Mouse (Mus musculus): ENCODE data around the gene Ugt1a9. TPM values are rescaled to one million over a fixed set of nuclear protein-coding genes. Genes with fewer than 3 reads are reported as not detected.
"Not testable (repeated sequence)": the region's sequence is repeated elsewhere in the genome, so short reads cannot be mapped to it uniquely, and the experiment has no call there.

Gene Ugt1a9
- polyA plus RNA-seq, 1 experiment from 2014 or later: not detected

DNA sequence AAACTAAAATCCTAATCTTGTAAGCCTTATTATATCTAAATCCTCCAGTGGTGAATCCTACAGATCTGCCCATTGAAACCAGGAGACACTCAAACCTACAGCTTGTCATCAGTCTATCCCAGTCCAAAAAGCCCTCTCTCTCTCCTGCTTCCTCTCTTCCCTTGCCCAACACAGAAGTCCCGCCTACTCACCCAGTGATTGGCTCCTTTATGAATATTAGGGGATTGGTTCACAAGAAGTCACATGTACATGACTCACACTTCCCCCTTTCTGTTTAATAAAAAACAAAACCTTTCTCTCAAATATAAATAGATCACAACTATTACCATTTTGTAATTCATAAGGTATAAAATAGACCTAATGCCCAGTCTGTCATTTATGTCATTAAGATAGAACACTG lies 6.5 kb downstream of the Ugt1a9 start:
- WGBS: 100% methylated on average over 1 of the region's 1 CpGs

DNA sequence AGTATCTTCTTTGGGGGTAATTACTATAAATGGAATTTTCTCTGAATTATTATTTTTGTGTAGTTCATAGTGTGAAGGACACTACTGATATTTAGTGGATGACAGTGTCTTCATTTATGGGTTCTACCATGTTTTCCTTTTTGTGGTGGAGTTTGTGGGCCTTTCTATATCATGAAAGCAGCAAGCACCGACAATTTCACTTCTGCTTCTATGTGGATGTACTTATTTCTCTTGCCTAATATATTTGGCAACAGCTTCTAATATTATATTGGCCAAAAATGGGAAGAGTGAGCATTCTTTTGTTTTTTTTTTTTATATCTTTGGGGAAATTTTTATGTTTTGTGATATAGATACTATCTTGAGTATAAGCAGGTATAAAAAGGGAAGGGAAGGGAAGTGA lies 11.1 kb downstream of the Ugt1a9 start:
- no peak overlapping the region for H3K27ac ChIP-seq
- H3K4me2 ChIP-seq (replicated peaks): no peak overlapping the region
- no peak for ATAC-seq (ENCODE audit: low FRiP score)

More for the DNA sequence above, 6.5 kb downstream of the Ugt1a9 start:
- no peak overlapping the region for H3K27ac ChIP-seq
- no peak overlapping the region for H3K4me2 ChIP-seq (replicated peaks)
- H3K4me1 ChIP-seq (replicated peaks; ENCODE audit: control insufficient read depth, insufficient read depth, low read length): no peaks in the 10 kb centered on the region
- DNase-seq (ENCODE audit: low spot score) (no peak), ATAC-seq (ENCODE audit: low FRiP score) (no peak)
- no peaks in the 10 kb centered on the region for H3K9me3 ChIP-seq (ENCODE audit: control insufficient read depth, low read length)
- no peaks in the 10 kb centered on the region for H3K27me3 ChIP-seq (ENCODE audit: control insufficient read depth, insufficient read depth, low read length)
- H3K4me3 ChIP-seq (replicated peaks; ENCODE audit: low read length): no peak overlapping the region
- H3K9ac ChIP-seq: no peak overlapping the region
- H3K36me3 ChIP-seq (replicated peaks; ENCODE audit: control insufficient read depth, insufficient read depth): no peaks in the 10 kb centered on the region

DNA sequence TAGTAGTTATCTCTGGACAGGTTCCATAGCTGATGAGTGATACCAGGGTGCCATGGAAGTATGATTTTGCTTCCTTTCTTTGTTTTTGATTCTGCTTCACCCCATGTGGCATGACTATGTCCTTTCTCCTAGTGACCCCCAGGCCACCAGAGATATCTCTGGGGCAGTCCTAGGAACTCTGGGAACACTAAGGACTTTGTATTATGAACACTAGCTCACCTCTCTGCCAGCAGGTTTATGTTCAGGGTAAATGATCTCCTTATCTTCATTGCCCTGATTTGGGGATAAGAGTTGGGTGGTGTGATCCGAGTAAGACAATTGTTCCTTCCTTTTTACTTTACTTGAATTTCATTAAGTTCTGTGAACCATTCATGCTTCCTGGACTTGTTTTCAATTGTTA lies 15.5 kb downstream of the Ugt1a9 start:
- WGBS: 83% methylated on average over 1 of the region's 1 CpGs

More for the DNA sequence above, 11.1 kb downstream of the Ugt1a9 start:
- Histone ChIP-seq H3K4me3 (replicated peaks; ENCODE audit: low read length) (no peak overlapping the region), H3K36me3 (replicated peaks; ENCODE audit: control insufficient read depth, insufficient read depth) (no peaks in the 10 kb centered on the region), H3K4me1 (replicated peaks; ENCODE audit: control insufficient read depth, insufficient read depth, low read length) (no peaks in the 10 kb centered on the region), H3K9ac (no peak overlapping the region), H3K9me3 (ENCODE audit: control insufficient read depth, low read length) (no peaks in the 10 kb centered on the region), H3K27me3 (ENCODE audit: control insufficient read depth, insufficient read depth, low read length) (no peaks in the 10 kb centered on the region)
- 95% methylated on average over 1 of the region's 1 CpGs for WGBS
- DNase-seq (ENCODE audit: low spot score): no peak

DNA sequence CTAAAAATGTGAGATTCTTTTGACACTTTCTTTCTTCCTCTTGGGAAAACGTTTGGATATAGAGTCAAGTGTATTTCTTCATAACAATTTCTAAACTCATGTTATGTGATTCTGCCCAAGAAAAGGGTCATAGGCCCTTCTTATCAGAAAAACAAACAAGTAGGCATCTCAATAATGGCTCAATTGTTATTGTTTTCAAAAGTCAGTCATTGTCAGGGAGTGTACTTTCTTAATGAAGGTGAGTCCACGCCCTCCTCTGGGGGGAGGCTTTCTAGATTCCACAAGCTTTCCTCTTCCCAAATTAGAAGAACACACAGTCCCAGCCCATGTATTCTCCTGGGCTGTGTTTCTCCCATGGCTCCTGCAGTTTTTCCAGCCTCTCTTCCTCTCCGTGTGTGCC lies 16.9 kb downstream of the Ugt1a9 start, which contains the start of gene Ugt1a8:
Ugt1a8 (plus strand) TSS at position 301 of the 400 bp plus-strand sequence.
- 85% methylated on average over 3 of the region's 3 CpGs for WGBS

More for the DNA sequence above, 15.5 kb downstream of the Ugt1a9 start:
- Histone ChIP-seq H3K4me3 (replicated peaks; ENCODE audit: low read length) (no peak overlapping the region), H3K27me3 (ENCODE audit: control insufficient read depth, insufficient read depth, low read length) (no peaks in the 10 kb centered on the region), H3K4me1 (replicated peaks; ENCODE audit: control insufficient read depth, insufficient read depth, low read length) (no peaks in the 10 kb centered on the region), H3K9me3 (ENCODE audit: control insufficient read depth, low read length) (no peaks in the 10 kb centered on the region), H3K36me3 (replicated peaks; ENCODE audit: control insufficient read depth, insufficient read depth) (no peaks in the 10 kb centered on the region), H3K9ac (no peak overlapping the region), H3K27ac (no peak overlapping the region), H3K4me2 (replicated peaks) (no peak overlapping the region)
- no peak for DNase-seq (ENCODE audit: low spot score)
- ATAC-seq (ENCODE audit: low FRiP score): no peak

DNA sequence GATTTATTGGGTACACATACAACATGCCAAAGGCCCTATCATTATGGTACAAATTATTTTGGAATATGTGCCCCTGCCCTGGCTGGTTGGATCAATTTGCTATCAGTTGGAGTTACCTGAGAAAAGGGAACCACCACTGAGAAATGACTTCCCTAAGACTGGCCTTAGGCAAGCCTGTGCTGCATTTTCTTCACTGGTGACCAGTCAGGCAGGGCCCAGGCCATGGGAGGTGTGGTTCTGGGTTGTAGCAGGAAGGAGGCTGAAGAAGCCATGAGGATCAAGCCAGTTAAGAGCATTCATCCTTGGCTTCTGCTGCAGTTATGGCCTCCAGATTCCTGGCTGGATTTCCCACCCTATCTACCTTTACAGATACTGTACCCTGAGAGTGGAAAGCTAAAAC lies 21.7 kb downstream of the Ugt1a9 start:
- Histone ChIP-seq H3K9ac (no peak overlapping the region), H3K4me3 (replicated peaks; ENCODE audit: low read length) (no peak overlapping the region), H3K4me1 (replicated peaks; ENCODE audit: control insufficient read depth, insufficient read depth, low read length) (no peaks in the 10 kb centered on the region), H3K36me3 (replicated peaks; ENCODE audit: control insufficient read depth, insufficient read depth) (no peaks in the 10 kb centered on the region), H3K9me3 (ENCODE audit: control insufficient read depth, low read length) (no peaks in the 10 kb centered on the region), H3K4me2 (replicated peaks) (no peak overlapping the region), H3K27ac (no peak overlapping the region), H3K27me3 (ENCODE audit: control insufficient read depth, insufficient read depth, low read length) (no peaks in the 10 kb centered on the region)
- DNase-seq (ENCODE audit: low spot score): no peak
- no peak for ATAC-seq (ENCODE audit: low FRiP score)

More for the DNA sequence above, 16.9 kb downstream of the Ugt1a9 start, which contains the start of gene Ugt1a8:
- Histone ChIP-seq H3K27ac (no peak within 1 kb of the TSS), H3K9me3 (ENCODE audit: control insufficient read depth, low read length) (no peaks in the 10 kb centered on the region), H3K4me2 (replicated peaks) (no peak within 1 kb of the TSS), H3K9ac (no peak within 1 kb of the TSS), H3K4me1 (replicated peaks; ENCODE audit: control insufficient read depth, insufficient read depth, low read length) (no peaks in the 10 kb centered on the region), H3K27me3 (ENCODE audit: control insufficient read depth, insufficient read depth, low read length) (no peaks in the 10 kb centered on the region), H3K36me3 (replicated peaks; ENCODE audit: control insufficient read depth, insufficient read depth) (no peaks in the 10 kb centered on the region), H3K4me3 (replicated peaks; ENCODE audit: low read length) (no peak within 1 kb of the TSS)
- DNase-seq (ENCODE audit: low spot score) (no peak), ATAC-seq (ENCODE audit: low FRiP score) (no peak)

DNA sequence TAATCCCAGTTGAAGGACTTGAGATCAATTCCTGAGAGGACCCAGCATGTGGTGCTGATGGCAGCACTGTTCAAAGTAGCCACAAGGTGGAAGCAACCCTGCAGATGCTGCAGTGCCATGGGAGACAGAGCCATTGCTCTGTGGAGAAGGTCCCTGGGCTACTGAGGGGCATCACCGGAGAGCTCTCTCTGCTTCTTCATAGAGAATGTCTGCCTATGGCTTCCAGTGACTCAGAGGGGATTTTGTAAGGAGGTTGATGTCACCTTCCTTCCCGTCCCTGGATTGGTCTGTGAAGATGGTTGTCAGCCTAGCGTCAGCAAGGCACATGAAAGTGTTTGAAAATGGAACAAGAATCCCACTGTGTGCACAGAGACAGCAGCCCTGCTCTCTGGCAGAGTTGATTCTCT lies 23.7 kb downstream of the Ugt1a9 start:
- not testable (repeated sequence) for H3K27ac ChIP-seq; H3K4me3 ChIP-seq (replicated peaks; ENCODE audit: low read length); H3K36me3 ChIP-seq (replicated peaks; ENCODE audit: control insufficient read depth, insufficient read depth); H3K4me2 ChIP-seq (replicated peaks); H3K4me1 ChIP-seq (replicated peaks; ENCODE audit: control insufficient read depth, insufficient read depth, low read length); H3K27me3 ChIP-seq (ENCODE audit: control insufficient read depth, insufficient read depth, low read length); DNase-seq (ENCODE audit: low spot score); H3K9me3 ChIP-seq (ENCODE audit: control insufficient read depth, low read length); H3K9ac ChIP-seq; ATAC-seq (ENCODE audit: low FRiP score)
- 76% methylated on average over 3 of the region's 3 CpGs for WGBS

DNA sequence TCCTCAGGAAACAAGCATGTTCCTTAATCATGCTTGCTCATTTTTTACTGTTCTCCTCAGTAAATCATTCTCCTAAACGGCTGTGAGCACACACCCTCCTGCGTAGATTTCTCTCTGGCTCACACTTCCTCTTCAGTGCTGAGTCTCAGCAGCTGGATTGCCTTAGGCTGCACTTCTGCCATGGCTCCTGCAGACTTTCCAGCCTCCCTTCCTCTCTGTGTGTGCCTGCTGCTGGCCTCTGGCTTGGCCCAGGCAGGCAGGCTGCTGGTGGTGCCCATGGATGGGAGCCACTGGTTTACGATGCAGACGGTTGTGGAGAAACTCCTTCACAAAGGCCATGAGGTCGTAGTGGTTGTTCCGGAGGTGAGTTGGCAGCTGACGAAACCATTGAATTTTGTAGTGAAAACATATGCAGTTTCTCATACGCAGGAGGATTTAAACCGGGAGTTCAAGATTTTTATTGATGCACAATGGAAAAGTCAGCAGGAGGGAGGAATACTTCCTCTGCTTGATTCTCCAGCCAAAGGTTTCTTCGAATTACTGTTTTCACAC lies 24.4 kb downstream of the Ugt1a9 start, which contains the start of gene Ugt1a7c:
Ugt1a7c (plus strand) TSS at position 122 of the 552 bp plus-strand sequence.
- DNase-seq (ENCODE audit: low spot score): no peak
- no peak for ATAC-seq (ENCODE audit: low FRiP score)

DNA sequence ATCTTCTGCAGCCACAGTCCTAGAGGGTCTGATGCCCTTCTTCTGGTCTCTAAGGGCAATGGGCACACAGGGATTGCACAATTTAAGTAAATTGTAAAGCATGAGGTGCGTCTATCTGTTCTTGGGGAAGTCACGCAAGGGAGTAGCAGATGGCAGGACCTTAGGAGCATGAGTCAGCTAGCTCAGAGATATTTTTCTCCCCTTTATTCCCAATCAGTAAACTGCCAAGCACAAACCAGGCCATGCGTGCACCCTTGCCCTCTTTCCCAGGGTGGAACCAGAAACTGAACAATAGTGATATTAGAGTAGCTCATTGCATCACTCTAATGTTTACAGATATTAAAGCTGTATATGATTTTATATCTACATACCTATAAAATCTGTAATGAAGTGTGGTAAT lies 27.9 kb downstream of the Ugt1a9 start:
- ATAC-seq (ENCODE audit: low FRiP score); H3K9ac ChIP-seq: not testable (repeated sequence)

More for the DNA sequence above, 24.4 kb downstream of the Ugt1a9 start, which contains the start of gene Ugt1a7c:
- Histone ChIP-seq H3K9me3 (ENCODE audit: control insufficient read depth, low read length) (no peaks in the 10 kb centered on the region), H3K27ac (no peak within 1 kb of the TSS), H3K4me3 (replicated peaks; ENCODE audit: low read length) (no peak within 1 kb of the TSS), H3K36me3 (replicated peaks; ENCODE audit: control insufficient read depth, insufficient read depth) (no peaks in the 10 kb centered on the region), H3K9ac (no peak within 1 kb of the TSS), H3K27me3 (ENCODE audit: control insufficient read depth, insufficient read depth, low read length) (no peaks in the 10 kb centered on the region), H3K4me2 (replicated peaks) (no peak within 1 kb of the TSS), H3K4me1 (replicated peaks; ENCODE audit: control insufficient read depth, insufficient read depth, low read length) (no peaks in the 10 kb centered on the region)
- WGBS: 72% methylated on average over 10 of the region's 10 CpGs

DNA sequence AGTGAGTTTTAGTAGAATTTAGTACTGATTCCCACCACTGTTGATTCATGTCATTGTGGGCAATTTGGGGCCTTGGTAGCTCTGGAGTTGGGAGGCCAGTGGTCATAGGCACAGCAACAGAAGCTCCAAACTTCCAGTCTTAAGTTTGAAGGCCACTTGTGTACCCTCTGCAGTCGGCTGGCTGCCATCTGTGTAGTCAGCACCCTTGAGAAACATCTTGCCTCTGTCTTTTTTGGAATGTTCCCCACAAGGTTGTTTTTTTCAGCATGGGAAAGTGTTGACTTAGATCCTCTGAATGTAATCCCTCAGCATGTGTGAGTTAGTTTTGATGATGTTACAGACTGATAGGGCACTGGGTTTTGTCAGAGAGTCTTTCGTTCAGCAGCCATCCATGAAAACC lies 29.1 kb downstream of the Ugt1a9 start:
- H3K9ac ChIP-seq; H3K36me3 ChIP-seq (replicated peaks; ENCODE audit: control insufficient read depth, insufficient read depth); H3K9me3 ChIP-seq (ENCODE audit: control insufficient read depth, low read length); H3K27ac ChIP-seq; DNase-seq (ENCODE audit: low spot score); H3K4me2 ChIP-seq (replicated peaks); ATAC-seq (ENCODE audit: low FRiP score); H3K4me3 ChIP-seq (replicated peaks; ENCODE audit: low read length); H3K4me1 ChIP-seq (replicated peaks; ENCODE audit: control insufficient read depth, insufficient read depth, low read length); H3K27me3 ChIP-seq (ENCODE audit: control insufficient read depth, insufficient read depth, low read length): not testable (repeated sequence)
- 80% methylated on average over 2 of the region's 2 CpGs for WGBS

More for the DNA sequence above, 27.9 kb downstream of the Ugt1a9 start:
- WGBS: 91% methylated on average over 3 of the region's 3 CpGs
- H3K4me2 ChIP-seq (replicated peaks); H3K27ac ChIP-seq; DNase-seq (ENCODE audit: low spot score); H3K36me3 ChIP-seq (replicated peaks; ENCODE audit: control insufficient read depth, insufficient read depth); H3K9me3 ChIP-seq (ENCODE audit: control insufficient read depth, low read length); H3K27me3 ChIP-seq (ENCODE audit: control insufficient read depth, insufficient read depth, low read length); H3K4me1 ChIP-seq (replicated peaks; ENCODE audit: control insufficient read depth, insufficient read depth, low read length); H3K4me3 ChIP-seq (replicated peaks; ENCODE audit: low read length): not testable (repeated sequence)

DNA sequence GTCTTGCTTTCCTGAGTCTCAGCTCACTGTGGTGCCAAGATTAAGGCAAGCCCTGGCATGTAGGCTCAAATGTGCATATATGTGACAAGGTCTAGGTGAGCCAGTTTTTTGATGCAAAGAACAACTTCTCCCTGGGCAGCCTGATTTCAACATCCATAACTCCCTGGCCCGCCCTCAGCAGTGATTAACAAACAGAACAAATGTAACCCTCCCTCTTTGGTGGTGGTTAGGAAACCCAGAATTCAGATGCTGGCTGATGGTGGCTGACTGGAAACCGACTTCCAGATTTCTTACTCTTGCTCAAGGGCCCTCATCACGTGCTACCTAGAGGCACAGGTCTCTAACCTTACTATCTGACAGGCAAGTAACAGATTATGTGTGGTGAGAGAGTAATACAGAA lies 32.4 kb downstream of the Ugt1a9 start, which contains the start of gene Ugt1a6b:
Ugt1a6b (plus strand) TSS at position 234 of the 400 bp plus-strand sequence.
- not testable (repeated sequence) for DNase-seq (ENCODE audit: low spot score); H3K36me3 ChIP-seq (replicated peaks; ENCODE audit: control insufficient read depth, insufficient read depth); H3K9ac ChIP-seq; H3K27ac ChIP-seq; H3K4me1 ChIP-seq (replicated peaks; ENCODE audit: control insufficient read depth, insufficient read depth, low read length); ATAC-seq (ENCODE audit: low FRiP score); H3K9me3 ChIP-seq (ENCODE audit: control insufficient read depth, low read length); H3K27me3 ChIP-seq (ENCODE audit: control insufficient read depth, insufficient read depth, low read length); H3K4me2 ChIP-seq (replicated peaks); H3K4me3 ChIP-seq (replicated peaks; ENCODE audit: low read length)
- 83% methylated on average over 2 of the region's 3 CpGs for WGBS
